Mouse (Mus musculus) neural tube, embryonic 15.5 days (tissue): Measurements from ENCODE around the gene Fam174a. TPM values are rescaled to one million over a fixed set of nuclear protein-coding genes. Genes with fewer than 3 reads are reported as not detected.

Experiments used
- ATAC-seq: fragments of 200-750 bp; cut with Nextera tagmentation; 2 replicates; pipeline ENCODE4 v1.8.0; 2017; ENCODE audit warnings: mild to moderate bottlenecking, moderate TSS enrichment, moderate library complexity; ENCODE audit not compliant: low FRiP score
- H3K27ac ChIP-seq: fragments of 300-500 bp; sonication (generic); replicated peaks from 2 replicates; pipeline ENCODE4 v1.5.1; 2015; ENCODE audit warnings: mild to moderate bottlenecking, inconsistent platforms
- H3K27me3 ChIP-seq: fragments of 300-500 bp; sonication (generic); replicated peaks from 2 replicates; pipeline ENCODE4 v1.6.1; 2015; ENCODE audit warnings: inconsistent platforms
- H3K36me3 ChIP-seq: fragments of 300-500 bp; sonication (generic); 2 replicates; pipeline ENCODE4 v1.6.1; 2015; ENCODE audit warnings: inconsistent platforms
- H3K4me1 ChIP-seq: fragments of 300-500 bp; sonication (generic); 2 replicates; pipeline ENCODE4 v1.6.1; 2015; ENCODE audit warnings: inconsistent platforms
- H3K4me2 ChIP-seq: fragments of 300-500 bp; sonication (generic); 2 replicates; pipeline ENCODE4 v1.6.1; 2015; ENCODE audit warnings: inconsistent platforms, mild to moderate bottlenecking, moderate library complexity
- H3K4me3 ChIP-seq: fragments of 300-500 bp; sonication (generic); replicated peaks from 2 replicates; pipeline ENCODE4 v1.5.1; 2015; ENCODE audit warnings: mild to moderate bottlenecking, inconsistent platforms
- H3K9ac ChIP-seq: fragments of 300-500 bp; sonication (generic); replicated peaks from 2 replicates; pipeline ENCODE4 v1.6.1; 2015; ENCODE audit warnings: mild to moderate bottlenecking, inconsistent platforms
- H3K9me3 ChIP-seq: fragments of 300-500 bp; sonication (generic); replicated peaks from 2 replicates; pipeline ENCODE4 v1.6.1; 2016; ENCODE audit warnings: inconsistent platforms
- WGBS: fragments of 180-500 bp; shearing (Covaris S2); methylation state at CpG from one replicate; pipeline ENCODE4 v1.1.7; 2015; ENCODE audit warnings: mixed read lengths; 5-methylcytosine and 5-hydroxymethylcytosine counted together
- polyA plus RNA-seq: library from polyadenylated mRNA; unstranded; fragments of >200 nt; fragmentation: Nextera tagmentation; extraction: Ambion mirVana; gene quantifications from 2 replicates; pipeline ENCODE4 v1.2.1, GENCODE M21; 2015

Fam174a gene
- polyA plus RNA-seq, 1 experiment from 2014 or later, result 31.3 TPM

- Histone ChIP-seq H3K4me1 (no peaks in the 10 kb centered on the region), H3K9me3 (no peaks in the 10 kb centered on the region)
- WGBS, result 78% methylated on average over 5 of the region's 5 CpGs
Observed at GRCm38 (mm10) chr1:95343585-95344485, 30.4 kb downstream of the Fam174a start.

GRCm38 (mm10) chr1:95354146-95354545, 40.7 kb downstream of the Fam174a start:
- H3K4me1 ChIP-seq, result no peaks in the 10 kb centered on the region
- WGBS, result 63% methylated on average over 1 of the region's 1 CpGs

More at GRCm38 (mm10) chr1:95343585-95344485, 30.4 kb downstream of the Fam174a start:
- H3K4me2 ChIP-seq, result no peak overlapping the region
- ATAC-seq, result no peak
- H3K27me3 ChIP-seq, result no peaks in the 10 kb centered on the region
- no peak overlapping the region for H3K4me3 ChIP-seq
- H3K36me3 ChIP-seq, result no peaks in the 10 kb centered on the region
- H3K9ac ChIP-seq, result no peak overlapping the region
- no peak overlapping the region for H3K27ac ChIP-seq

GRCm38 (mm10) chr1:95356904-95357303, 43.5 kb downstream of the Fam174a start:
- Histone ChIP-seq H3K36me3 (no peaks in the 10 kb centered on the region), H3K4me1 (no peaks in the 10 kb centered on the region), H3K4me3 (no peak overlapping the region), H3K9ac (no peak overlapping the region), H3K27me3 (no peaks in the 10 kb centered on the region), H3K4me2 (no peak overlapping the region), H3K9me3 (no peaks in the 10 kb centered on the region), H3K27ac (no peak overlapping the region)
- WGBS, result 76% methylated on average over 4 of the region's 4 CpGs
- ATAC-seq, result no peak

More at GRCm38 (mm10) chr1:95354146-95354545, 40.7 kb downstream of the Fam174a start:
- H3K4me2 ChIP-seq, result no peak overlapping the region
- H3K4me3 ChIP-seq, result no peak overlapping the region
- no peaks in the 10 kb centered on the region for H3K9me3 ChIP-seq
- ATAC-seq, result no peak
- H3K9ac ChIP-seq, result no peak overlapping the region
- H3K27ac ChIP-seq, result no peak overlapping the region
- no peaks in the 10 kb centered on the region for H3K36me3 ChIP-seq
- H3K27me3 ChIP-seq, result no peaks in the 10 kb centered on the region

GRCm38 (mm10) chr1:95363692-95364091, 50.3 kb downstream of the Fam174a start:
- Histone ChIP-seq H3K4me1 (no peaks in the 10 kb centered on the region), H3K9ac (no peak overlapping the region), H3K4me3 (no peak overlapping the region), H3K9me3 (no peaks in the 10 kb centered on the region), H3K36me3 (no peaks in the 10 kb centered on the region), H3K27ac (no peak overlapping the region), H3K4me2 (no peak overlapping the region), H3K27me3 (no peaks in the 10 kb centered on the region)
- WGBS, result 79% methylated on average over 2 of the region's 2 CpGs
- ATAC-seq, result no peak

GRCm38 (mm10) chr1:95366616-95367373, 53.4 kb downstream of the Fam174a start:
- H3K4me1 ChIP-seq, result no peaks in the 10 kb centered on the region
- H3K4me2 ChIP-seq, result no peak overlapping the region
- H3K9ac ChIP-seq, result no peak overlapping the region
- H3K27ac ChIP-seq, result no peak overlapping the region
- no peaks in the 10 kb centered on the region for H3K9me3 ChIP-seq
- 80% methylated on average over 4 of the region's 4 CpGs for WGBS
- no peaks in the 10 kb centered on the region for H3K36me3 ChIP-seq
- H3K27me3 ChIP-seq, result no peaks in the 10 kb centered on the region
- H3K4me3 ChIP-seq, result no peak overlapping the region
- ATAC-seq, result no peak

GRCm38 (mm10) chr1:95367748-95368147, 54.3 kb downstream of the Fam174a start:
- no peaks in the 10 kb centered on the region for H3K36me3 ChIP-seq
- no peak overlapping the region for H3K4me3 ChIP-seq
- H3K9ac ChIP-seq, result no peak overlapping the region
- no peak for ATAC-seq
- no peaks in the 10 kb centered on the region for H3K4me1 ChIP-seq
- H3K27me3 ChIP-seq, result no peaks in the 10 kb centered on the region
- 95% methylated on average over 4 of the region's 4 CpGs for WGBS
- H3K27ac ChIP-seq, result no peak overlapping the region
- H3K9me3 ChIP-seq, result no peaks in the 10 kb centered on the region
- H3K4me2 ChIP-seq, result no peak overlapping the region

GRCm38 (mm10) chr1:95375443-95375842, 62.0 kb downstream of the Fam174a start:
- no peak overlapping the region for H3K4me3 ChIP-seq
- no peak for ATAC-seq
- no peak overlapping the region for H3K4me2 ChIP-seq
- H3K27me3 ChIP-seq, result no peaks in the 10 kb centered on the region
- 61% methylated on average over 6 of the region's 6 CpGs for WGBS
- no peaks in the 10 kb centered on the region for H3K36me3 ChIP-seq
- no peak overlapping the region for H3K27ac ChIP-seq
- H3K9ac ChIP-seq, result no peak overlapping the region
- no peaks in the 10 kb centered on the region for H3K9me3 ChIP-seq
- H3K4me1 ChIP-seq, result no peaks in the 10 kb centered on the region

GRCm38 (mm10) chr1:95381028-95381427, 67.6 kb downstream of the Fam174a start:
- Histone ChIP-seq H3K4me1 (no peaks in the 10 kb centered on the region), H3K9ac (no peak overlapping the region), H3K27ac (no peak overlapping the region), H3K36me3 (no peaks in the 10 kb centered on the region), H3K4me2 (no peak overlapping the region), H3K27me3 (no peaks in the 10 kb centered on the region), H3K4me3 (no peak overlapping the region), H3K9me3 (no peaks in the 10 kb centered on the region)
- 76% methylated on average over 2 of the region's 2 CpGs for WGBS
- no peak for ATAC-seq
